1 mouse cellular context compared by ENCODE assay signal in the genomic region with DNA sequence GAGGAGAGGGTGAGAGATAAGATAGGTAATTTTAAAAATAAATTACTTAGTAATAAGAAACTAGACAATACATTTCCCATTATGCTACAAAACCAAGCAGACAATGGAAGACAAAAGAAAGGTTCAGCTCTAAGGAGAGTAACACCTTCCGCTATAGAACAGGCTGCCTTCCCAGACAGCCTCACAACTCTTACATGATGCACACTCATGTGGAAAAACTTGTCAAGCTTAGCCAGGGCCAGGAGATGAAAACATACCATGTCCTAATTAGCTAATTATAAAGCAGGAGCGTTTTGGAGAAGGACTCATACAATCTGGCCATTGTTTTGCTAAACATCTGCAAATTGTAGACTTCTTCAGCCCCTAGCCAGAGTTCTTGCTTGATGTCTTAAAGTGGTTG. TPM values are rescaled to one million over a fixed set of nuclear protein-coding genes. Genes with fewer than 3 reads are reported as not detected.
"Had no signal": no experiment of that assay in that cellular context is flagged by ENCODE, and none has a peak within 500 bp of the region (broad histone marks: within the 10 kb centered on the region; RNA-seq: fewer than 3 reads in every experiment).

No protein-coding gene starts in this region.

RNA-seq across cellular contexts. Expression of a gene that starts 29.0 kb away (rescaled TPM):
- polyA plus RNA-seq: heart, embryonic 15.5 days had no signal
